Mouse (Mus musculus) right cerebral cortex, postnatal 36 days (tissue): Measurements from ENCODE around the gene Cldn5.

Source experiments
- DNase-seq, 2 experiments: peaks; one replicate each; pipeline ENCODE4 v3.0.0; 2022; ENCODE audit warnings: low spot score in 2 of 2, mixed read lengths in 1 of 2

The Cldn5 gene

DNA sequence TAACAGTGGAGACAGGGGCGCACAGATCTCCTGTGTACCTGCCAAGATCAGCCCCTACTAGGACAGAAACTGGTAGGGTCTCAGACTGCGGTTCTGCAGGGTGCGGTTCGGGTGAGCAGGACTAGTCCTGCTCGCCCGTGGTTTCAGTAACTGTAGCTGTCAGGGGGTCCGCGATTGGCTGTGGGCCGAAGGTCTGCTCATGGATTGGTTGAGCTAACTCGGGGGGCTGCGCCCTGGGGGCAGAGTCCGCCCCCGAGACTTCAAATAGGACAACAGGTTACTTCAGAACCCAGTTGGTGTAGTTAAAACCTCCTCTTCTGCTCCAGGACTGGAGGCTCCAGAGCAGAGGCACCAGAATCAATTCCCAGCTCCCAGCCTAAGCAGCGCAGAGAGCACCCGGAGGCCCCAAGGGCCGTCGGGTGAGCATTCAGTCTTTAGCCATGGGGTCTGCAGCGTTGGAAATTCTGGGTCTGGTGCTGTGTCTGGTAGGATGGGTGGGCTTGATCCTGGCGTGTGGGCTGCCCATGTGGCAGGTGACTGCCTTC, at the start of gene Cldn5:
Gene Cldn5, plus strand, starts transcription at position 292 of the 545 bp plus-strand sequence.
- DNase-seq: no peak

DNA sequence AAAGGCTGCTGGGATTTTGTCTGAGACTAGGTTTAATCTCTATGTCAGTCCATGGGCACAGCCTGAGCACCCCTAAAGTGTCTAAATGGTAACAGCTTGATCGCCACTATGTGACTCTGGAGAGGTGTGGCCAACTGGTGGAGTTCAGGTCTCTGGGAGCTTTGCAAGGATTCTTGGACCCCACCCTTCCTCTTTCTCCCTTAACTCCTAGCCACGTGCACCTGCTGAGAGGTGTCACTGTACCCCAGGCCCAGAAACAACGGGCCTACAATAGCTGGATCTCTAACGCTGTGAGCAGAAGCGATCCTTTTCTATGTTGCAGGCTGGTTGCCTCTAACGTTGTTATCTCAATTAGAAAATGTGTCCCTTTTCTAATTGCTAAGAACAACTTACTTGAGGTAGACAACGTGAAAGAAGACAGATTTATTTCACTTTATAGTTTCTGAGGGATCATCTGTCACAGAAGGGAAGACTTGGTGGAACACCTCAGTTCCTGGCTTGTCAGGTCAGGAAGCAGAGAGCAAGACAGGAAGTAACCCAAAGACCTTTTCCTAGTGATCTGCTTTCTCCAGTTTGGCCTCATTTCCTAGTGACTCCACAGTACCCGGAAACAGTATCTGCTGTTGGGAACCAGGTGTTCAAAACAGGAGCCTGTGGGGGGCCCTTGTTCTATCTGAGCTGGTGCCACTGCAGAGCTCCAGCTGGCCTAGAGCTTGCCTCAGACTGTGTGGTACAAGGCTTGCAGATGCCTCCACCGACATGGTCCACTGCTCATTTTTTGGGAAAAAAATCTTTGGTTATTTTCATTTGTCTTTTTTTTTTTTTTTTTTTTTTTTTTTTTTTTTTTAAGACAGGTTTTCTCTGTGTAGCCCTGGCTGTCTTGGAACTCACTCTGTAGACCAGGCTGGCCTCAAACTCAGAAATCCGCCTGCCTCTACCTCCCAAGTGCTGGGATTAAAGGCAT, 48.8 kb upstream of the Cldn5 start:
- DNase-seq: no peak

DNA sequence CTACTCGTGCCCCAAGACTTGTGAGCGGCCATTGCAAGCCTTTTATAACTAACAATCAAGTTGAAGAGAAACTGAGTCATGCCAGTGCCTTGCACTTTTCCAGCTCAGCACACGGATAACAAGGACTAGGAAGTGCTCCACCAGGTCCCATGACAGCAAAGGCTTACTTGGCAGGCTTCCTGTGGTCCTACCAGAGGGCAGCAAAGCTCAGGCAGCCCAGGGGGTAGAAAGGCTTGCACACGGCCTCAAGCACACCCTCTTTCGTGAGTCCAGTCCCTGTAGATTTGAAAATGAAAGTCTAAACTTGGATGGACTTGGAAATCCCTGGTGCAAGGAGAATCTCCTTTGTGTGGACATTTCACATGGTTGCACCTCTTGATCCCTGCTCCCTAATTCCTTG, 47.5 kb upstream of the Cldn5 start:
- no peak for DNase-seq

DNA sequence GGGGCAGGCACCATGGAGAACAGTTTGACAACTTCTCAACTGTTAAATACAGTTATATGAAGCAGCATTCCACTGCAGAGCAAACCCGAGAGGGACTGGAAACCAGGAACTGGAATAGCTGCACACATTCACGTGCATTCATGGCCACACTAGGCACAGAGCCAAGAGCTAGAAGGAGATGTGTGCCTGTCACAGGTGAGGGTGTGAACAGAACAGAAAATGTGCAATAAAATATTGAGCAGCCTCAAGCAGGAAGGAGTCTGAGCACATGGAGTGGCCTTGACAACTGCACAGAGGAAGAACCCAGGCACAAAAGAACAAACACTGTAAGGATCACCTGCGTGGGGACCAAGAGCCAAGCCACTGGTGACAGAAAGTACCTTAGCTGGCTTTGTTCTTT, 46.0 kb upstream of the Cldn5 start:
- no peak for DNase-seq

DNA sequence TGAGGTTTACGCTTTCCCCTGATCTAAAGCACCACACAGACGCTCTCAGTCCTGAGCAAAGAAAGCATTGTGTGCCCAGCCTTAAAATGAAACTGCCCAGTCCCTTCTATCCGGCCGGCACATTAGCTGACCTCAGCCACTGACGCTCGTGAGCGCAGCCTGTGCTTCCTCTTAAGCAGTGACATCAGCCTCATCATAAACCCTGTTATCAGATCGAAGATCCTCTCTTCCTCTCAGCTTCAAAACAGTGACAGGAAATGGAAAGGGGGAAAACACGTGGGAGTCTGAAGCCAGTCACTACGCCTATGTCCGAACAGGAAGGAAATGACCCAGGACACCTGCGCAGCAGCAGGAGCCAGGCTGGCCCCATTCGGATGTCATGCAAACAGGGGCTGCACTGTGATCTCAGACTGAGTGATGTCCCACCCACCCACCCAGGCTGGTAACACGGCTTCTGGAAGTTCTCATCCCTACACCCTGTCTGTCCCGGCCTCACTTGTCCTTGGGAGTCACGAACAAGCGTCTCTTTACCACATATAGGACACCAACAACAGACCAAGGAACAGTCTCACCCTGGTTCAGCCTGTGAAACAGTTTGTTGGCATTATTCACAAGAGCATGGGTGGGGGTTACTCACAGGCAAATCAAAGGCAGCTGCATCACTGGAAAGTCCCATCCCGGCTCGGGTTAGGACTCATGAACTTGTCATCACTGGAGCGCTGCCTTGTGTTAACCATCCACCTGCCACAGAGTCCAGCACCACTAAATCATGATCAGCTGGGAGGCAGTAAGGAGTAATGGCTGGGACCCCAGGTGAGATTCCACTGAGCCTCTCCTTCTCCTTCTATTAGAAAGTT, 43.3 kb upstream of the Cldn5 start:
- no peak for DNase-seq

DNA sequence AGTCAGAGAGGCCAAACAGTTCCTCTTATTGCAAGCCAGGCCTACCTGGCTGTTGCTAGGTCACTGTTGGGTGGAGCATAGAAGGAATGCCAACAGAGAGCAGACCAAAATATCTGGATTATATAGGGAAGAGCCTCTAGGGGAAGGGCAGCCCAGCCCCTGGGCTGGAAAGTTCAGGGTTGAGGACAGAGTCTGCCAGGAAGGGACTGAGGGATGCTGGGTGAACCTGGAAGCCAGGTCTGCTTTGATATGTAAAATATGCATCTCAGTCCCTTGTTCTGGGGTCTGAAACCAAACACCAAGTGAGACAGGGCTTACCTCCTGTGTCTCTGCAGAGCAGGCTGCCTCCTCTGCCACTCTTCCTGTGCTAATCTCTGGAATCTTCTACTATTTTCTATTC, 38.3 kb upstream of the Cldn5 start:
- DNase-seq: no peak

DNA sequence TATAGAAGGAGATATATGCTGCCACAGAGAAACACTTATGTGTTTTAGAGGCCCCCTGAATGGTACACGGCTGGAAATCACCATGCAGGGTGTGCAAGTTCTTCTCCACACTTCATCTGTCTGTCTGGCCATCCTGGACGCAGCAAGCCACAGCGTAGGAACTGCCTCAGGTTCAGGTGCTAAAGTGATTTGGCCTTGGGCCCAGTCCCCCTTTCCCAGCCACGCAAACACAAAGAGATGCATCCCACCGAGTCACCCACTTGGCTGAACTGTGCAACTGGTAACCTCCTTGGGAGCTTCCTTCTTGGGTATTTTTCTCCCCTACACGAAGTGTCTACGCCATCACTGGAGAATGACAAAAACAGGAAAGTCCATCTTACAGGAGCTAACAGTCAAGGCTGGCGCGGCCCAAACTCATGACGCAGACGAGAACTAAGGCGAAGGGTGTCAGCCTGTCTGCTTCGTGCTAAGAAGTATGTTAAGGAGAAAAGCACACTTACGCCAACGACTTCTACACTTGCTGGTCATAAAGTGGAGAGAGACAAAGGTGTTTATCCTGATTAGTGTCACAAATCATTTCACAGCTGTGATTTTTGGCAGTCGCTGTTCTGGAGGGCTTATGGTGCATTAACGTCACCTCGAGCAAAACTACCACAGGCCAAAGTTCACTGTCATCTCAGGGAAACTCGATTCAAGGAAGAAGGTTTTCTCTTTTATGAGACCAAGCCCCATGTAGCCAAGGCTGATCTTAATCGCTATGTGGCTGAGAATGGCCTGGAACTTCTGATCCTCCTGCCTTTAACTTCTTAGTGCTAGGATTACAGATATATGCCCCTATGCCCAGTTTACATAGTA, 30.2 kb upstream of the Cldn5 start:
- no peak for DNase-seq

DNA sequence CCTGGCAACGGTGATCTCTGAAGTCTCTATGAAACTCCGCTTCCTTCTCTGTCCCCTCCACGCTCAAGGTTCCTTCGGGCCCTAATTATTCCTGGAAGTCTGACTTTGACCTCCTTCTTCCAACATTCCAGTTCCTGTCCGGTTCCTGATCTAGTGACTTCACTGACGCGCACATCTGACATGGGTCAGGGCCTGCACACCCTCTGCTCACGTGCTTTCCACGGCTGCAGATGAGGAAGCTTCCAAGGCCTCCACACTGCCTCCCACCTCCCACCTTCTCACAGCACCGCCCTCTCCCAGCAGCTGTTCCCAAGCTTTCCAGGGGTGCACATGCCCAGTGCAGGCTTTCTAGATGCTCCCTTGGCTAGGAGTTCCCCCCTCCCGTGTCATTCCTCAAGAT, 25.5 kb upstream of the Cldn5 start:
- no peak for DNase-seq

DNA sequence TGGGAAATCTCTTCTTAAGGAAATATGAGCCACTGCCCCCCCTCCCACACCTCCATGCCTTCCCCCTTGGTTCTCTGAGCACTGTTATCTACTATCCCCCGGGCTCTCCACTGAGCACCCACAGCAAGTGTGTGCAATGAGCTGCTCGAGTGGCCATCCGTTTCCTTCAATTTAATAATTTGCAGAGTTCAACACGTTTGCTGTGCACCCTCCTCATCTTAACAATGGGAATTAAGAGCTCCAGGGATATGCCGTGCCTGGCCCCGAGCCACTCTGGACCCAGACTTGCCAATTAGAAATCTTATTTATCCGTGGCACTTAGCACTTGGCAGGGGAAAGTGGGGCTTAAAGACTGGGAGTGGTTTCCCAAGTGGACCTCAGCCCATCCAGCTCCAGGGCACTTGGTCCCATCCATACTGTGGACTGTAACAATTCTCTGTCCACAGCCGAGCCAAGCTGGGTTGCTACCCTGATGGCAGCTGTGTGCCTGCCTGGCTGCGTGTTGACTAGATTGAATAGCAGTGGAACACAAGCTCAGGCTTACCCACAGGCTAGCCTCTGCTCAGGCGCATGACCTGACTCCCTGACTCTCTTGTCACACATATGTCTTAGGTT, 24.7 kb upstream of the Cldn5 start:
- no peak for DNase-seq

DNA sequence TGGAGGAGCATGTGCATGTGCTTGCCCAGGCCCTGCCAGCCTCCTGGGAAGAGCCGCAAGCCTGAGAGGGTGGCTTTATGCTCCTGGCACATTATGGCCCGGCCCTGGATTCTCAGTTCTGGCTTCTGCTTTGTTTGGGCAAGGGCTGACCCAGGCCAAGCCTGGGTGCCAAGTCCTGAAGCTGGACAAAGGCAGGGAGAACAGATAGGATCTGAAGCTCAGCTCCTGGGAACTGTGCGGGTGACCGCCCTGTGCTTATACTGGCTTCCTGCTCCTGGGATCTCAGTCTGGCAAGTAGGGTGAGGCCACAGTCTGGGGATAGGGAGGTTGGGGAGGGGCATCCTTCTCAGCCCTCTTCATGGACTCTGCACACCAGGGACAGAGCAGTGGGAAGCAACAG, 14.9 kb upstream of the Cldn5 start:
- DNase-seq: no peak

DNA sequence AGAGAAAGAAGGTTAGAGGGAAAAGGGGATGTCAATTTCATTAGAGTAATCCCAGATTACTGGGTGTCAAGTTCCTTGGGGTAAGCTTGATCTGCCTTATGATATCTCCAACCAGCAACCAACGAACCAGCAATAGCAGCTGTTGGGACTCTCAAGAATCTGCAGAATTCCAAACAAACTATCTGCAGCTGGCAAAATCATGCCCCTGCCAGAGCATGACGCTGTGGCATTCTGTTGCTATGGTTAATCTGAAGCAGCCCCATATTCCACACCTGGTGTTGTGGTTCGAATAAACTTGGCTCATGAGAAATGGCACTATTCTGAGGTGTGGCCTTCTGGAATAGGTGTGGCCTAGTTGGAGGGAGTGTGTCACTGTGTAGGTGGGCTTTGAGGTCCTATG, 13.7 kb upstream of the Cldn5 start:
- no peak for DNase-seq

DNA sequence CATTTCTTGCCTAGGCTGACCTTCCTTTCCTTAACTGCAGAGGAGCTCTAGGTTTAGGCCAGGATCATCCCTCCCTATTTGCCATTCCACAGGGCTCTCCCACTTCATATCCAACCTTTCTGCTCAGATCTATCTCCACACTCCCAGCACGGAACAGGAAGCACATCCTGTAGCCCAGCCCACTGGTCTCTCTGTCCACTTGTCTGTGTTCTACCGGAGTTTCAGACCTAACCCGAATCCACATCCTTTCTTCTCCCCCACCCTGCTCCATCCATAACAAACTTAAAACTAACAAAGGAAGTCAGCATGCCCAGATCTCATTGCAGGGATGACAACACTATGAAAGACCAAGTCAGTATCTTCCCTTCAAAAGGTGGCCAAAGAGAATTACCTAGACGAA, 10.3 kb upstream of the Cldn5 start:
- DNase-seq: no peak

DNA sequence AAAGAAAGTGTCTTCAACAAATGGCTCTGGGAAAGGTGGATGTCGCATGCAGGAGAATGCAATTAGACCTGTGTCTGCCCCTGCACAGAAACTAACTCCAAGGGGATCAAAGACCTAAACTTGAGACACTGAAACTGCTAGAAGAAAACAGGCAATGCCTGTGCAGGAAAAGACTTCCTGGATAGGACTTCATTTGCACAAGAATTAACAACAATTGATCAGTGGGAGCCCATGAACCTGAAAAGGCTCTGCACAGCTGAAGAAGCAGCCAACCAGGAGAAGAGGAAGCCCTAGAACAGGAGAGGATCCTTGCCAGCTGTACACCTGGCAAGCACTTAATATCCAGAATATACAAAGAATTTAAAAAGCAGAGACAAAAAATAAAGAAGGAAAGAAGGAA, 7.1 kb upstream of the Cldn5 start:
- no peak for DNase-seq

DNA sequence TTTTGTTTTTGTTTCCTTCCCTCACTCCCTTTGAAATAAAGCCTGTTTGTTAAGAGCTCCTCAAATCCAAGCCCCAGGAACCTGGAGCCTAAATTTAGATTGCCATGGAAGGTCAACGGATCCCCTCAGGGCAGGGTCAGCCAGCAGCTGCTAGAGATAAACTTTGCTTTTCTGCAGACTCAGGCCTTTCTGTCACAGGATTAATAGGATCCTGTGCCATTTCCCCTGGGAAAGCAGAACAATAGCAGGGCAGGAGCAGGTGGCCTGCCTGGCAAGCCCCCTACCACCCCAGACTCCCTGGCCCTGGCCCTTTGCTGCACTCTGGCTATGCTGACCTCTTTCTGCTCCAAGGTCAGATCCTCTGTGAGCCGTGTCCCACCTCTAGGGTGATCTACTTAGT, 2.7 kb upstream of the Cldn5 start:
- no peak for DNase-seq

DNA sequence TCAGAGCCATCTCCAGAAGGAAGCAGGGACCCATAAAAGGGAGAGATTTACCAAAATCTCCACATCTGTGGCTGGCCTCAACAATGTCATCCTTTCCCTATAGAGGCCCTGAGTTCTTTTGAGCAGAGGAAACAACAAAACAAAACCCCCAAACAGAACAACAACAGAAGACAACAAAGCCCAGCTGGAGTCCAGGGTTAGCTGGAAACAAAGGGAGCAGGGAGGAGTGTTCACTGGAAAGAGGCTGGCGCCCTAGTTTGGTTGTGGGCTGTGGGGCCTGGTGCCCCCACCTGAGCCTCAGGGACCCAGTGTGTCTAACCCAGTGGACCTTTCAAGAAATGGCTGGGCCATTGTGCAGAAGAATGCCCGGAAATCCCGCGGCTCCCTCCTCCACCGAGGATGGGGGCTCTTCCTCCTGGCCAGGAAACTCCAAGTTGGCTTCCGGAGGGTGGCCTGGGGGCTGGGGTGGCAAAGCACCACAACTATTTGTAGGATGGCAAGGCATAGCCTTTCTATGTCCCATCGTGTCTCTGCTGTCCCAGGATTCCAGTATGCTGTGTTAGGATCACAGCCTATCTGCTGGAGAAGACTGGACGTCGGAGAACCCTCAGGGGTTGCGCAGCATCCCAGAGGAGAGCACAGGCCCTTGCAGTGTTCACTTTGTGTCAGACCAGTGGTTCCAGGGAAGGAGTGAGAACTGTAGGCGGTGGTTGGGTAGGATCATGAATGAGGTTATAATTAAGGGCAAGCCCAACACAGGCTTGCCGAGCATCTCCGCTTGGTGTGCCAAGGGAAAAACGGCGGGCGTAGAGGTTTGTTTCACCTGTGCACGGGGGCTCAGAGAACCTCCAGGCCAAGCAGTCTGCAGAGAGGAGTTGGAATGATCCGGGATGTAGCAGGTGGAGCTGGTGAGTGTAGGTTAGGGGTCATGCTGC, 759 bp upstream of the Cldn5 start:
- no peak for DNase-seq

DNA sequence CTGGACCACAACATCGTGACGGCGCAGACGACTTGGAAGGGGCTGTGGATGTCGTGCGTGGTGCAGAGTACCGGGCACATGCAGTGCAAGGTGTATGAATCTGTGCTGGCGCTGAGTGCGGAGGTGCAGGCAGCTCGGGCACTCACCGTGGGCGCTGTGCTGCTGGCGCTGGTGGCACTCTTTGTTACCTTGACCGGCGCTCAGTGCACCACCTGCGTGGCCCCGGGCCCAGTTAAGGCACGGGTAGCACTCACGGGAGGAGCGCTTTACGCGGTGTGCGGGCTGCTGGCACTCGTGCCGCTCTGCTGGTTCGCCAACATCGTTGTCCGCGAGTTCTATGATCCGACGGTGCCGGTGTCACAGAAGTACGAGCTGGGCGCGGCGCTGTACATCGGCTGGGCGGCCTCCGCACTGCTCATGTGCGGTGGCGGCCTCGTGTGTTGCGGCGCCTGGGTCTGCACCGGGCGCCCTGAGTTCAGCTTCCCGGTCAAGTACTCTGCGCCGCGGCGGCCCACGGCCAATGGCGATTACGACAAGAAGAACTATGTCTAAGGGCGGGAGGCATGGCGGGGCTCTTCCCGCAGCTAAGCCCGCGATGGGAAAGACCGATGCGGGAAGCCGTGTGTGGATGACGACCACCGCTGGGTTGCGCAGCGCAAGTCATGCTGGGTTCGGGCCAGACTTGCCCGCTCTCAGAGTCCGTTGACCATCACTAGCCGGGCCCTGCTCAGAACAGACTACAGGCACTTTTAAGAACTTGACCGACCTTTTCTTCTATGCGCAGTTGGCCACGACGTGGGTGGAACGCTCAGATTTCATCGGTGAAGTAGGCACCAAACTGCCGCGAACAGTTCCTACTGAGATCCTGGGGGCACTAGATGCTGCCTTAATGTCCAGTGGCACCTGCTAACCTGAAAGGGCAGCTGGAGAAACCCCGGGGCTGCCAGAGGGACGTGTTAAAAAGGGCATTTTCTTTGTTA, 744 bp downstream of the Cldn5 start:
- no peak for DNase-seq

DNA sequence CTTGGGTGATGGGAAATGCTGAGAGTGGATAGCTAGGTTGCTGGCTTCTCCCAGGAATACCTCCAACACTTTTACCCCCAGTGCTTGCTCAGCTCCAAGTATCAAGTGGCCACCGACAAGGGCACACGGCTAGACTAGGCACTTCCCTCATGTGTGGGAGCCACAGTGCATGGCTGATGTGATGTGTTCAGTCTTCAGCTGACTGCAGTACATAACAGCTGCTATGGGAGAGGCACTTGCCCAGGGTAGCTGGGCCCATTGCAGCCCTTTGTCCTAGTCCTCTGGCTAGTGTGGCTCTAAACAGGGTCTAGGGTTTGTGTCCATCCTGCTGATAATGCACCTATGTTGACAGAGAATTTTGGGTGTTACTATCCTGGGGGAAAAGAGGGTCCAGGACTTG, 1.8 kb downstream of the Cldn5 start:
- no peak for DNase-seq

DNA sequence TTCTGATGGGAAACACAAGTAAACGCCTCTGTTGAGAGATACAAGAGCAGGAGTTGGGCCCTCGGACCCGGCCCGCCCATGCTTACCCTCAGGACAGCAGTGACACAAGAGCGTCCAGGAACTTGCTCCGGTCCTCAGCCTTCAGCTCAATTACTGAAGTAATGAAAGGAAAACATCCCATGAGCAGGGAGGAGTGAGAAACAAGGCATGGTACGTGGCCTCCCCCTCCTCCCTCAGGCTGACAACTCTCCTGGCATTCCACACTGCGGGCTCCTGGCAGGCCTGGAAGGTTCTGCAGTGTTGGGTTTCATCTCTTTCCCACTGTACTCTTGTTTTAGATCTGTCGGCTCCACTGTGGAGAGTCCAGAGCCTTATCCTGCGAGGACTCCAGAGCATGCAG, 5.2 kb downstream of the Cldn5 start:
- DNase-seq: no peak

DNA sequence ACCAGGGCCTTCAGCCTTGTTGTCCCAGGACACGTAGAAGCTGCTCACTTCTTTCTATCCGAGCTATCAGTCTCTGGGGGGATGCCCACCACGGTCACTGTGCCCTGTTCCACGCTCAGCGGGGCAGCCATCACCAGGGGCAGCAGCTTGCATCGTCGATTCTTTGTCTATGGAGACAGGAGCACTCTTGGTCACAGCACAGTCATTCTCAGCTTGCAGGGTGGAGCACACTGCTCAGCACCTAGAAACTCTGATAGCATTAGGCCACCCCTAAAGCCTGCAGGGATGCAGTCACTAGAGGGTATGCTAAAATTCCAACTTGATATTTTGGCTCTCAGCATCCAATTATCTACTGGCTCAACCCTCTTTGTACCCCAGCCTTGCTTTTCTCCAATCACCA, 8.4 kb downstream of the Cldn5 start:
- DNase-seq: no peak
